Mouse (Mus musculus) CD4-positive, CD25-positive, alpha-beta regulatory T cell, adult 2 months (primary cell): ENCODE measurements around the gene 4930535I16Rik.
"Not testable (repeated sequence)": the region's sequence is repeated elsewhere in the genome, so short reads cannot be mapped to it uniquely, and the experiment has no call there.

Experiments used
- DNase-seq: peaks from one replicate; pipeline ENCODE4 v3.0.0-alpha.2; 2012; ENCODE audit warnings: low read depth, low spot score

4930535I16Rik gene

DNA sequence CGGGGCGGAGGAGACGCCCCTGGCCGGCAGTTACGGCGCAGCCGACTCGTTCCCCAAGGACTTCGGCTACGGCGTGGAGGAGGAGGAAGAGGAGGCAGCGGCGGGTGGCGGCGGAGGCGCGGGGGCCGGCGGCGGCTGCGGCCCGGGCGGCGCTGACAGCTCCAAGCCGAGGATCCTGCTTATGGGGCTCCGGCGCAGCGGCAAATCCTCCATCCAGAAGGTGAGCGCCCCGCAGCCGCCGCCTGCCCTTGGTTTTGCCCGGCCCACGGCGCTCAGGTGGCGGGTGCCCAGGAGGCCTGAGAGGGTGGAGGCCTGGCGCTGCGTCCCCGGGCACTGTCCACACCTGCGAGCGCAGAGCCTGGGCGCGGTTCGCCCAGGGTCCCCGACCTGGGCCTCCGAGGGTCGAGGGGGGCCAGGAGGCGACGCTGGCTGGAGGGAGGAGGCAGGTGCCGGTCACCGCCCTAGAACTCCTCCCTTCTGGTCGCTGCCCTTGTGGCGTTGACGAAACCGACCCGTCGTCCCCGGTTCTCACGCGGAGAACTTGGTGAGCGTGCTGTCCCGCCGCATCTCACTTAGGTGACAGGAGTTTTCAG is at the start of gene 4930535I16Rik:
Gene 4930535I16Rik, minus strand, starts transcription at position 475 of the 593 bp plus-strand sequence.
- peak; percentile 42 for DNase-seq

DNA sequence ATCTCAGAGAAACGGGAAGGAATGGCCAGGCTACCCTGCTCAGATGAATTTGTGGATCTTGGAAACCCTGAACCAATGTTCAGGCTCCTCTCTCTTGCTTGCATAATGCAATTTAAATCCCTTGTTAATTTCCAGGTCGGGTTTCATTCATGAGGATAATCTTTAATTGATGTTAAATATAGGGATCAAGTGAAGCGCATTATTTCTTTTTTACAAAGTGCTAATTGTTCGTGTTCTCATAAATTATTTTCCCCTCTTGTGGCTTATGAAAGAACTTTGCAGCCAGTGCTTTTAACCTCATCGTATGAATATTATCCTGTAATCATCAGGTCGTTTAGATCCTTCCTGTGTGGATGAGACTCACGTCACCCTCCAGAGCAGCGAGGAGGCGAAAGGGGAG is 44.9 kb upstream of the 4930535I16Rik start:
- no peak for DNase-seq

- DNase-seq: no peak
Observed at GRCm38 (mm10) chr4:123960955-123961354, 43.1 kb upstream of the 4930535I16Rik start.

- DNase-seq: no peak
Observed at GRCm38 (mm10) chr4:123957891-123958290, 40.1 kb upstream of the 4930535I16Rik start.

DNA sequence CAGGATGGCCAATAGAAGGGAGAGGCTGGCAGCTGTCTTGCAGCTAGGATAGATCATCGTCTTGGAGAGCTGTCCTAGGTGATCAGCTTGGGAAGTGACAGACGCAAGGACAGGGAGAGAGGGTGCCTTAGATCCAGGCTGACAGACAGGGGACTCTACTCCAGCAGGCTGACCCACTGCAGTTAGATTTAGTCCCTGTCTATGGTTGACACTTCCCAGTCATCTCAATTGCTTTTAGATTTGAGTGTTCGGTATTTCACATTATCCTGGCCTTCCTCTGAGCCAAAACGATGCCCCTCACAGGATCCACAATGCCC is 39.6 kb upstream of the 4930535I16Rik start:
- no peak for DNase-seq

DNA sequence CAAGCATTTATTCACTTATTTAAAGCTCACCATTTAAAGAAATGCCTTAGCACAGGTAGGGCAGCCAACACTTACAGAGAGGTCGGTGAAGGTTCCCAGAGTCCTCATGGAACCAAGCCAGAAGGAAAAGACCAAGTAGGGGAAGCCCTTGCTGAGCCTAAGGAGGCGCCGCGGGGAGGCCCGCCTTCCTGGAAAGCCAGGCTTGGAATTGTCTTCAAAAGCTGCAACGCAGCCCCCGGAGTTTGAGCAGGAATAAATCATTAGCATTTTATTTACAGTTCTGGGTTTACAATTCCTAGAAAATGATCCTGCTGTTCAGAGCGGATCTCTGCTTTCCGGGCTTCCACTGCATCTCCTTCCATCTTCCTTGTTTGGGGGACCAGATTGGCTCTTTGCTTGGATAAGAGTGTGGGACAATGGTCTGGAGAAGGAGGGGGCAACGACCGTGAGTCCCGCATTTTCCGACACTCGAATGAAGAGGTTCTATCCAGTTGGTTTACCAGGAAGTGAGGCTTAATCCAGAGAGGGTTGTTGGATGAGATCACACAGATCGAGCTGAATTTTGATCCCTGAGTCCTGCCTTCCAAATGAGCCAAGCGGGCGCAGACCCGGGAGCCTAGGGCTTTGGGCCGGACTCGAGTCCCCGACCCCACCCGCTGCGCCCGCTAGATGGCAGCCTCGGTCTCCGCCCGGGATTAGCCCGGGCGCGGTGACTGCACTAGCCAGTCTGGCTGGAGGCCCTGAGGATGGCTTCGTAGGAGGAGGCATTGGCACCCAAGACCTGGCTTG is 39.1 kb upstream of the 4930535I16Rik start:
- peak; percentile 62 for DNase-seq

GRCm38 (mm10) chr4:123952059-123952458 is 34.2 kb upstream of the 4930535I16Rik start:
- peak; percentile 38 for DNase-seq

DNA sequence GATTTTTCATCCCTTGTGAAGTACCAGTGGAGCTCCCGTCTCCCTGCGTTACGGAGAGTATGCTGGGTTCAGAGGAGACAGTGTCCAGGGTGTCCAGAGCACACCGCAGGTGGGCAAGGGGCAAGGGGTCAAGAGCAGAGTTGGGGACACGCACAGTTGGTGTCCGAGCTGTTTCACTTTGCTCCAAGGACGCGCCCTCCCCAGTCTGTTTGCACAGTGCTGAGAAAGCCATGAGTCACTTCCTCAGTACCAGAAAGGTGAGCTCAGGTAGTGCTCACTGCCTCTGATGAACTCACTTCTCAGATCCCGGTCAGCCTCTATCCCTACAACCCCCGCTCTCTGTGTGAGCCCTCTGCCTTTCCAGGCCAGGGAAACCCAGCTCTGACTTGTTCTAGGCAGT is 31.8 kb upstream of the 4930535I16Rik start:
- no peak for DNase-seq

GRCm38 (mm10) chr4:123948901-123949300 is 31.1 kb upstream of the 4930535I16Rik start:
- DNase-seq: no peak

GRCm38 (mm10) chr4:123947149-123947548 is 29.3 kb upstream of the 4930535I16Rik start:
- no peak for DNase-seq

DNA sequence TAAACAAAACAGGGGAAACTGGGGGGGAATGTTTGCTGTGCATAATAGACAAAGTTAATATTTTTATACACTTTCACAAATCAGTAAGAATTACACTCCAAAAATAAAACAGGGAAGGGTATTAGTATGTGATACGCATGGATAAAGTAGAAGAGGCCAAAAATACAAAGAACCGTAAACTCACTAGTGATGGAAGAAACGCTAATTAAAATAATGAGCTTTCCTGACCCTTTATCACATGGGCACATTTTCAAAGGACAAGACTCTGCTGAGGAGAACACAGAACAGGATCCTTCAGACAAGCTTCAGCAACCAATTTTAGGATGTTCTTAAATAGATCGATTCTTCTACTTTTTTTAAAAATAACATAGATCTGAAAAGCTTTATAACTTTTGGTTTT is 28.9 kb upstream of the 4930535I16Rik start:
- DNase-seq: no peak

DNA sequence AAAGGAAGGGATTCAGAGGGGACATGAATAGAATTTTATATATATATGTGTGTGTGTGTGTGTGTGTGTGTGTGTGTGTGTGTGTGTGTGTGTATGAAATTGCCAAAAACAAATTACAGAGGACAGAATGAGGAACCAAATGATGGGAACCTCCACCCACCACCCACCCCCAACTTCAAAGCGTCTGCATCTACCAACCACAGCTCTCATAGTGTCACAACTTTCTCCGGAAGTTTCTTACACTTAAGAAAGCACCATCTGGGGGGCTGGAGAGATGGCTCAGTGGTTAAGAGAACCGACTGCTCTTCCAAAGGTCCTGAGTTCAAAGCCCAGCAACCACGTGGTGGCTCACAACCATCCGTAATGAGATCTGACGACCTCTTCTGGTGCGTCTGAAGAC is 23.1 kb upstream of the 4930535I16Rik start:
- DNase-seq: not testable (repeated sequence)

DNA sequence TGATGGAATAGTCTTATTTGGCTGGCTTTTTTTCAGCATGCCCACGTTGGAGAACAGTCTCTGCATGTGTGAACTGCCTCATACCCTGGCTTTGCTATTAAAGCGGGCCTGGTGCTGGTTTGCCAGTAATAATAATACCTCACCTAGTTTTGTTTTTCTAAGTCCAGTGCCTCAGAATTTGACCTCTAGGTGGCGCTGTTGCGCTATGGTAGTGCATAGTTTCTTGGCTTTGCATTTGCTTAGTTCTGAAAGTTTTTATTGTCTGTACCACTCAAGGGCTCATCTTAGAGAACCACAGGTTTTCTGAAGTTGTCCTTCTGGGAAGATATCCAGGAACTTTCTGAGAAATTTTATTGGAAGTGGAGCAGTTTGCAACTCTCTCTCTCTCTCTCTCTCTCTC is 22.0 kb upstream of the 4930535I16Rik start:
- DNase-seq: peak; percentile 82

- DNase-seq: no peak
Observed at GRCm38 (mm10) chr4:123936059-123936458, 18.2 kb upstream of the 4930535I16Rik start.

GRCm38 (mm10) chr4:123934306-123934705 is 16.5 kb upstream of the 4930535I16Rik start:
- DNase-seq: no peak

DNA sequence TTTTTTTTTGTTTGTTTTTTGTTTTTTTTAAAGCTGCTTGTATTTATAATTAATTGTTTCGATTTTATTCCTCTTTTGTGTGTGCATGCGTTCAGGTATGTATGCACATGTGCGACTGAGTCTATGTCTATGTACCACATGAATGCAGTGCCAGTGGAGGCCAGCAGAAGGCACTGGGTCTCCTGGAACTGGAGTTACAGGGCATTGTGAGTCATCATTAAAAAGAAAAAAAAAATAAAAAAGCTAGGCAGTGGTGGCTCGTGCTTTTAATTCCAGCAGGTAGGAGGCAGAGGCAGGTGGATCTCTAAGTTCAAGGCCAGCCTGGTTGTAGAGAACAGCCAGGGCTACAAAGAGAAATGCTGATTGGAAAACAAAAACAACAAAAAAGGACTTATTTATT is 12.2 kb upstream of the 4930535I16Rik start:
- no peak for DNase-seq

GRCm38 (mm10) chr4:123927961-123928360 is 10.1 kb upstream of the 4930535I16Rik start:
- no peak for DNase-seq

- no peak for DNase-seq
Observed at GRCm38 (mm10) chr4:123921055-123921565, 3.3 kb upstream of the 4930535I16Rik start.

DNA sequence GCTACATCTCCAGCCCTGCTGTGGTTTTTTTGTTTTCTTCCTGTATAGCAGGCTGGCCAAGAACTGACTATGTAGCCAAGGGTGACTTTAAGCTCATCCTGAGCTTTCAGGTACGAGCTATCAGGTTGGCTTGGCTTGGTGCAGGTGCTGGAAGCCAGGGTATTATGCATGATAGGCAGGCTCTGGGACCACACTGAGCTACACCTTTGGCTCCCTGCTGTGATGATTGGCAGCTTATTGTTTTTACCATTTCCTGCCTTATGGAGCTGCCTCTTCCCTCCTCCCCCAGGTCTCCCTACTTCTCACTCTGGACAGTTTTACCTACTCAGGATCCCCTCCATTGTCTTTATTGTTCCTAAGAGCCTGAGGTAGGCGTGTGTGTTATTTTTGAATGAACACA is 1.0 kb upstream of the 4930535I16Rik start:
- DNase-seq: no peak

DNA sequence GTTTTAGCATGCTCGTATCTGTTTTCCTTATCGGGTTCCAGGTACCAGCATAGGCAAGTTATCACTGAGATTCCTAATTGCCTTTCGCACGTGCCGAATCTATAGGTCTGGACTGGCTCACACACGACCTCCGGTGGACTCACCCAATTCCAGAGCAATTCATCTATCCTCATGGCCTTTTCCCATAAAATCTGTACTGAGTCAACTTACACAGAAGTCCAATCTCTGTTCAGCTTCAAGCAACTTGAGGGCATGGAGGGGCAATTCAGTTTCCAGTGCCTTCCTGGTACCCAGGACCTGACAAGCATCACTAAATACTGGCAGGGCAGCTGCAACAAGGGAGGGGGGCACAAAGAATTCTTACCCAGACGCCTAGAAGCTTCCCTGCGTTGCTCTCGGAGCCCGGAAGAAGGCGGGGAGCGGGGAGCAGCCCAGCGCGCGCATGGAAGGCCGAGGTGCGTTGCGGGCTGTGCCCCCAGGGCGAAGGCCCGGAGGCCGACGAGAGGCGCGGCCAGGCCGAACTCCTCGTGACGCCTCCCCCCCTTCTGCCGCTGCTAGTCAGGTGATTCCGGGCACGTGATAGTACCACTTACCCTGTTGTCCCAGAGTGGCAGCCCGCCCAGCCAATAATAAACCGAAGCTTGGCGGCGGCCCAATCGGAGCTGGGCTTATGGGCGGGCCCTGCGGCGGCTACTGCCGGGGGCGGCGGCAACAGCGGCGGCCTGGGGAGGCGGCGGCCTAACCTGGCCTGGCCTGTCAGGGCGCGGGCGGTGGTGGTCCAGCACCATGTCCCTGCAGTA is 874 bp downstream of the 4930535I16Rik start, which contains the start of gene Rragc:
Gene Rragc, plus strand, starts transcription at position 699 of the 800 bp plus-strand sequence.
- DNase-seq: peak; percentile 97

DNA sequence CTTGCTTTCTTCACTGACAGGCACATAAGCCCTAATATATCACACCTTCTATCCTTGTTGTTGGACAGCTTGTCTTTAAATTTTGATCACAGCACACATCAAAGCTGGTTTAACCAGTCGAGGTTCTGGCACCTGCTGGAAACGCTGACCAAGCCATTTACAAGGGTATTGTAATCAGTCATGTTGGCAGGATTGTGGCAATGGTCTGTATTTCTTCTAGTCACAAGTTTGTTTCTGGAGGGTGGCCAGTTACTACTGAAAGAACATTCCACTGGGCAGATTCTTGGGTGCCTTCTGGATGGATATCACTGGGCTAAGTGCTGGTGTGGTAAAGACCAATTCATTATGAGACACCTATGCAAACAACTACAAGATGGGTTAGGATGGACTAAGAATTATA is 5.4 kb downstream of the 4930535I16Rik start:
- no peak for DNase-seq

- no peak for DNase-seq
Observed at GRCm38 (mm10) chr4:123911503-123911902, 6.3 kb downstream of the 4930535I16Rik start.
